Mouse (Mus musculus) C2C12 (cell line): ENCODE results near the gene Scyl2.

Experiments
- CEBPB ChIP-seq: IDR thresholded peaks from one replicate; pipeline ENCODE4 v1.6.1; 2011; ENCODE audit warnings: low read depth, mild to moderate bottlenecking, control low read depth, moderate library complexity
- CTCF ChIP-seq: IDR thresholded peaks from one replicate; pipeline ENCODE4 v1.5.1; 2011; ENCODE audit not compliant: control insufficient read depth, insufficient read depth, insufficient read length
- MAX ChIP-seq: IDR thresholded peaks from one replicate; pipeline ENCODE4 v1.6.1; 2011; ENCODE audit warnings: mild to moderate bottlenecking, control low read depth

- TF ChIP-seq CTCF (no peak), MAX (no peak), CEBPB (no peak)
Observed at GRCm38 (mm10) chr10:89676609-89677008, 9.5 kb downstream of the Scyl2 start.
